Comparison of ENCODE assay signal across 9 mouse cellular contexts in the genomic region with DNA sequence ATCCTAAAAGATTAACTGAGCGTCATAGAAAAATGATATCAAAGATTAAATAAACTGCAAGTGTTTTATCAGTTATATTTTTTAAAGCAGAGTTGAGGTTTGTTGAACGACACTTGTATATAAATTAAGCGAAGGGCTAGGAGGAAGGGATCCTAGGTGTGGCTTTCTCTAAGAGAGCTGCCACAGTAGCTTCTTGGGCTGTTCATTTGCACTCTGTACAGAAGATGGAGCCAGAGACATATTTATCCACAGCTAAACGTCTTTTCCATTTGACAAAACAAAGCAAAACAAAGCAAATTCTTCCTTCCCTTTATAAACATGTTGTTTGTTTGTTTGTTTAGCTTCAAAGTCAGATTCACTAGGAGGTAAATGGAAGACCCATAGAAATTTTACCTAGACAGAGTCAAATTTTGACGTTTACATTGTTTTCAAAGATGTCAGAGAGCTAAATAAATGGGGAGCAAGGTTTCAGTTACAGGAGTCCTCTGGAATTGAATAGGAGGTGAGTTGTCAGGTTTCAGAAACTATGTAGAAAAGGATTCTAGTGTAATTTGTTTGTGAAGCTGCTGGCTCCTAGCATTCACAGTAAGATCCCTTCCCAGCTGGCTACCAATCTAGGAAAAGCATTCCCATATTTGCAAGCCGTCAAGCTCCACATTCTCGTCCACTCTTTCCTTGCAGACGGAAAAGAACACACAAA. TPM values are rescaled to one million over a fixed set of nuclear protein-coding genes. Genes with fewer than 3 reads are reported as not detected.
DNase-seq lines count a peak whose midpoint lies in the region; ATAC-seq and TF ChIP-seq lines count a peak whose summit lies in the region.
"Had no signal": no experiment of that assay in that cellular context is flagged by ENCODE, and none has a peak within 500 bp of the region (broad histone marks: within the 10 kb centered on the region; RNA-seq: fewer than 3 reads in every experiment).

No protein-coding gene starts in this region.

- H3K27ac ChIP-seq in forebrain, embryonic 14.5 days (ENCODE audit: low read depth, low read length), result no peak overlapping the region
- peak overlapping the region; percentile 61; the same call in 1 of the 2 replicates for H3K27ac ChIP-seq in limb, embryonic 10.5 days

- no peaks in the 10 kb centered on the region for H3K36me3 ChIP-seq in E14TG2a.4 (ENCODE audit: insufficient read depth, low read length)
- H3K36me3 ChIP-seq in forebrain, embryonic 14.5 days (ENCODE audit: control insufficient read depth, insufficient read depth, low read length), result no peaks in the 10 kb centered on the region
- no peaks in the 10 kb centered on the region for H3K36me3 ChIP-seq in limb, embryonic 10.5 days

- TF ChIP-seq CTCF in E14TG2a.4 (conservative IDR thresholded peaks at IDR 0.05; ENCODE audit: low read length), result peak; percentile 37

- H3K9ac ChIP-seq in forebrain, embryonic 14.5 days (ENCODE audit: low read length), result no peak overlapping the region

- 27% methylated on average over 8 of the region's 8 CpGs for WGBS in forebrain, embryonic 14.5 days
- 34% methylated on average over 8 of the region's 8 CpGs for WGBS in limb, embryonic 10.5 days

- intact Hi-C loops in heart, postnatal 25 days (cut with DNase I), result loop anchor here (2.0 to 5.0 kb wide), 3 partner anchors 810 to 1074 kb away; no protein-coding TSS in a partner anchor

- DNase-seq in heart, adult 11 months, result peak; percentile 55
- DNase-seq in heart, postnatal 25 days (ENCODE audit: low spot score), result no peak
- peak; percentile 82 for DNase-seq in forebrain, embryonic 14.5 days (ENCODE audit: low spot score)
- no peak for DNase-seq in limb, embryonic 10.5 days (ENCODE audit: low spot score)
- DNase-seq in MN1 (ENCODE audit: low spot score), result no peak
- no peak for DNase-seq in ovary, postnatal 14 days (ENCODE audit: low spot score)

- H3K4me3 ChIP-seq in E14TG2a.4 (replicated peaks; ENCODE audit: low read length), result no peak overlapping the region
- no peak overlapping the region for H3K4me3 ChIP-seq in forebrain, embryonic 14.5 days (ENCODE audit: low read depth, low read length)
- no peak overlapping the region for H3K4me3 ChIP-seq in limb, embryonic 10.5 days

- ATAC-seq in forebrain, embryonic 14.5 days, result peak; percentile 83
- no peak for ATAC-seq in CD4-positive, CD25-positive, alpha-beta regulatory T cell, adult 4 months

- H3K4me2 ChIP-seq in forebrain, embryonic 14.5 days (ENCODE audit: low read length), result peak overlapping the region; percentile 18; the same call in 1 of the 2 replicates

- H3K27me3 ChIP-seq in E14TG2a.4 (ENCODE audit: insufficient read depth, low read length), result no peaks in the 10 kb centered on the region
- 0 out of 2 replicates have a peak, but pooled peaks cover 4% of the 10 kb centered on the region for H3K27me3 ChIP-seq in forebrain, embryonic 14.5 days (replicated peaks; ENCODE audit: control insufficient read depth, insufficient read depth, low read length)
- H3K27me3 ChIP-seq in limb, embryonic 10.5 days (ENCODE audit: low read depth, poor library complexity, severe bottlenecking), result no peaks in the 10 kb centered on the region

- peaks cover 8% of the 10 kb centered on the region; the same call in 1 of the 2 replicates for H3K9me3 ChIP-seq in E14TG2a.4 (ENCODE audit: low read length)
- no peaks in the 10 kb centered on the region for H3K9me3 ChIP-seq in forebrain, embryonic 14.5 days (replicated peaks; ENCODE audit: control insufficient read depth, low read length)
- no peaks in the 10 kb centered on the region for H3K9me3 ChIP-seq in limb, embryonic 10.5 days (replicated peaks)

- peaks cover 39% of the 10 kb centered on the region for H3K4me1 ChIP-seq in E14TG2a.4 (replicated peaks; ENCODE audit: low read depth, low read length)
- no peaks in the 10 kb centered on the region for H3K4me1 ChIP-seq in forebrain, embryonic 14.5 days (ENCODE audit: control insufficient read depth, insufficient read depth, low read length)
- peaks cover 21% of the 10 kb centered on the region for H3K4me1 ChIP-seq in limb, embryonic 10.5 days

RNA-seq across cellular contexts. Expression of gene Gja1, which starts 4.0 kb away (rescaled TPM):
- total RNA-seq in heart, postnatal 25 days (2021), result 100 to 1,000 TPM; 402 to 446 TPM
- 111 and 138 TPM in 2 replicates for polyA plus RNA-seq in forebrain, embryonic 14.5 days (2014; fragmentation: Nextera tagmentation; extraction: Ambion mirVana)
- polyA plus RNA-seq in limb, embryonic 10.5 days (2016; fragmentation: Nextera tagmentation; extraction: Ambion mirVana), result 203 and 246 TPM in 2 replicates
- under 1 TPM in 1 of 2 experiments, not detected in 1; 0.27 TPM for polyA plus RNA-seq in CD4-positive, CD25-positive, alpha-beta regulatory T cell, adult 4 months (2017; shearing (Covaris generic))
- total RNA-seq: MEL had no signal

Comparison
In these comparisons a context has a peak if more than half of its experiments do, and no peak if none do; other contexts are left out.
1. DNase-seq: peak in heart, adult 11 months (single experiment) and forebrain, embryonic 14.5 days (single experiment); none in heart, postnatal 25 days (single experiment), limb, embryonic 10.5 days (single experiment), MN1 (single experiment) and ovary, postnatal 14 days (single experiment).
2. RNA of gene Gja1, which starts 4.0 kb away (polyA plus RNA-seq): 203 to 246 TPM in limb, embryonic 10.5 days and 111 to 138 TPM in forebrain, embryonic 14.5 days; 0.27 TPM in CD4-positive, CD25-positive, alpha-beta regulatory T cell, adult 4 months; every median in the first group is over 10 times any median in the second.